Mouse (Mus musculus) layer of hippocampus, adult 9-10 months (tissue): ENCODE measurements at regions not wholly inside any gene's neighbourhood (a gene's known extent, or its start where the extent isn't known, plus 50 kb on each side); places are given as distances from the start of the nearest gene placed in this dataset.
A peak's percentile ranks its signal among the peaks of the same experiment; 100 is the strongest.

ENCODE experiments used
- DNase-seq: peaks from one replicate; pipeline ENCODE4 v3.0.0; 2022; ENCODE audit warnings: low spot score

DNA sequence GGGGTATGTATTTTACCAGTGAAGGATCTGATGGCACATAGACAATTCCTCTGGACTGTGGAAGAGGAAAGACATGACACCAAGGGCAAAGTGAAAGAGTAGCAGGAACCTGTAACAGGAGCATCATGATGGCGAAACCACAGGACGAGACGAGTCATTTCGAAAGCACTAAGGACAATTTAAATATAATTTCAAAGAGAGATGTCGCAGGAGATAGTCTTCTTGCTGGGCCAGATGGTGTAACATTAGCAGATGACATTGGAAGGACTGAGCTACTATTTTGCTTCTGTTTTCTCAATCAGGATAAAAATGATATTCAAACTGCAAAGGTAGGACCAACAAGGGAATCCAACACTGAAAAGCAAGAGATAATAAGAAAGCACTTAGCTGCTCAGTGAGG lies 1009.7 kb upstream of the Adgrl4 start:
- no peak for DNase-seq

DNA sequence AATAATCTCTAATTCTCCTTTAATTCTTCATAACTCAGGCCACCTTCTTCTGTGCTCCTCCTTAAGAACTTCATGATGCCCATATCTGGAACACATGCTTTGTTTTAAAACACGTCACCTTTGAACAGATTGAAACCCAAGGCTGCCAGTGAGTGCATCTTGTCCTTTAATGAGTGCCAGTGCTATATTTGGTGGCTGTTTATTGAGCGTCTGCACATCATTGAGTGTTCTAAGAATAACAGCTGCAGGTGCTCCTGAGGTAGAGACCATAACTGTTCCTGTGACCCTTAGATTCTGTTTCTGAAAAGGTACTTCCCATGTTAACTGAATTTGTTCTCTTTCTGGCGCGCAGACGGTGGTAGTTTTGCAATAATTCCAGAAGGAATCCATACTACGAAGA lies 1006.4 kb upstream of the Adgrl4 start:
- DNase-seq, result no peak

GRCm38 (mm10) chr3:150435199-150435598 lies 1002.5 kb upstream of the Adgrl4 start:
- DNase-seq, result peak; percentile 37

- no peak for DNase-seq
These were observed 1001.7 kb upstream of the Adgrl4 start for GRCm38 (mm10) chr3:150435818-150436607.
